Mouse (Mus musculus) inflammation-experienced regulatory T-cells (primary cell): ENCODE data around the gene Gm10518. TPM values are rescaled to one million over a fixed set of nuclear protein-coding genes. Genes with fewer than 3 reads are reported as not detected.

ENCODE experiments used
- polyA plus RNA-seq, 2 experiments: library from polyadenylated mRNA; unstranded; fragments of 100-300 nt; shearing (Covaris generic); gene quantifications; one replicate each; pipeline ENCODE4 v1.2.1; 2017

Gene Gm10518
- 1 to 10 TPM; 1.1 to 1.3 TPM for polyA plus RNA-seq

DNA sequence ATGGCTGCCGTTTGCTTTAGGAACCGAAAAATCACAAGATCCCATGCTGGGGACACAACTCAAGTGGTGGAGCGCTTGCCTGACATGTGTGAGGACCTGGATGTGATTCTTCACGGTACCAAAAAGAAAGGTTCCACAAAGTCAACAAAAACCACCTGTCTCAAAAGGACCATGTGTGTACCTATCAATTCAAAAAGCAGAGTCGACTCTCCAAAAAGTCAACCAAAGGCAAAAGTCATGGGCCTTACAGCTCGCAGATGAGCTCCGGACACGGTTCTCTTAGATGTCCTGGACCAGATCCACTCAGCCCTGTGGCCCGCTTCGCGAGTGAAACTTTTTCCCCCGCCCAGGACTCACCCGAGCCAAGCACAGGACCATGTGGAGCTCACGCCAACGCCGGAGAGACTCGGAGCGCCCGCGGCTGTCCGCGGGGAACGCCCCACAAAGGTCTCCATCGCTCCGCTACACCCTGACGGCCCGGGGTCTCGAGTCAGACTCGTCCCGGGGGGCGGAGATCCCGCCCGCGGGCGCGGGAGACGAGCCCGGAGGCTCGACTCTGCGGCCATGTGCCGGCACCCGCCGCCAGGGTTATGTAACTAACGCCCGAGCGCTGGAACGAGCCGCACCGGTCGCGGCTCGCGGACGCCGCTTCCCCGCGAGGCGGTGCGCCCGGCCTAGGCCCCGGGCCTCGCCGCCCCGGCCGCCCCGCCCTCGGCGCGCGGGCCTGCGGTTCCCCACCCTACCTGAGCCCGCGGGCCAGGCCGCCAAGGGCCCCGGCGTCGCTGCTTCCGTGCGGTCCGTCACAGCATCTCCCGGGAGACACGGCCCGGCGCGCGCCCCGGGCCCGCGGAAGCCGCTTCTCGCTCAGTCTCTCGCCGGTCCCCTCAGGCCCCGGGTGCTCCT lies at the start of gene Gm10518:
Gene Gm10518, plus strand, starts transcription at position 767 of the 903 bp plus-strand sequence.

DNA sequence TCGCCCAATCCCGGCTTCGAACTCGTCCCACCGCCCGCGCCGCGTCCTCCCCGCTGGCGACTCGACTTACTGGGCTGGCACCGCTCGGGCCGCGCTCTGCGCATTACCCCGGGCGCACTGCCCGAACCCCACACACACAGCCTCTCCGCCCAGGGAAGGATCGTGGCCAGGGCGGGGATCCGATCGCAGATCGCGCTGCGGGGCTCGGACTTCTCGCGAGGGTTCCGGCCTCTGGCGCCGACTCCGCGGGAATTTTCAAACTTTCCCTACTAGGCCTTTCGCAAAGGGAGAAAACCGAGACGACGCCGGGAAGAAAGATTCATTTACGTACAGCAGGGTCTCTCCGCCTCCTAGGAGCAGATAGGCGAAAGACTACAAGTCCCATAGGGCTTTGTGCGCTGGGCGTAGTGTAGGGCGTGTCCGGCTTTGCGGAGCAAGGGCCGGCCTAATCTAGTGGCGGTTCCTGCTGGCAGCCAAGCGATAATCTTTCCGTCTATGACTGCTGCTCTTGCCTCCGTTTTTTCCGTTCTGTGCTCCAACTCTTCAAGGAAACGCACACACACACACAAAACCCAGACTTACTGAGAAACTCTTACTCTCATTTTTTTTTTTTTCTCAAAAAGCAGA lies 450 bp downstream of the Gm10518 start, which contains the start of gene Ahctf1:
Gene Ahctf1, minus strand, starts transcription at position 168 of the 627 bp plus-strand sequence.

Other genes with a start within 250 kb of the Gm10518 start
- 10 to 100 TPM; 17.7 to 18.9 TPM for gene Sccpdh, start 135.2 kb upstream of the Gm10518 start, polyA plus RNA-seq
- under 1 TPM; 0.06 to 0.78 TPM for gene Kif28, start 58.1 kb upstream of the Gm10518 start, polyA plus RNA-seq
- 10 to 100 TPM; 32.7 to 34.4 TPM for gene Ahctf1, start 304 bp downstream of the Gm10518 start, polyA plus RNA-seq
- gene Cdc42bpa, start 157.1 kb downstream of the Gm10518 start, polyA plus RNA-seq: under 1 TPM; 0.25 to 0.82 TPM